ENCODE assay signal across 11 mouse cellular contexts in the genomic region with DNA sequence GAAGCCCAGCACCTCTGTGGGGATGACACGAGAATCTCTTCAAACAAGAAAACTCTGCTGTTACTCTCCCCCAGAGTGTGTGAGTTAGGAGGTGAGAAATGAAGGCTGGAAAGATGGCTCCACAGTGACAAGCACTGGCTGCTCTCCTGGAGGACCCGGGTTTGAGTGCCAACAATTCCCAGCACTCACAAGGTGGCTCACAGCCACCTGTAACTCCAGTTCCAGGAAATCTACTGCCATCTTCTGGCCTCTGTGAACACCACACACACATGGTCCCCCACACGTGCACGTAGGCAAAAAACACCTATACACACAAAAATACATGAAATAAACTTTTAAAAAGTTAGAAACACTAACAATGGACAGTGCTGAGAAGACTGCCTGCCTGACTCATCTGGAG. TPM values are rescaled to one million over a fixed set of nuclear protein-coding genes. Genes with fewer than 3 reads are reported as not detected.
A peak's percentile ranks its signal among the peaks of the same experiment; 100 is the strongest.
DNase-seq lines count a peak whose midpoint lies in the region; ATAC-seq and TF ChIP-seq lines count a peak whose summit lies in the region.
"Had no signal": no experiment of that assay in that cellular context is flagged by ENCODE, and none has a peak within 500 bp of the region (broad histone marks: within the 10 kb centered on the region; RNA-seq: fewer than 3 reads in every experiment).

No protein-coding gene starts in this region.

- H3K4me1 ChIP-seq in kidney, embryonic 14.5 days (ENCODE audit: control insufficient read depth, insufficient read depth, low read length): peaks cover 7% of the 10 kb centered on the region; the same call in 1 of the 2 replicates
- H3K4me1 ChIP-seq in ES-Bruce4 (ENCODE audit: control insufficient read depth, insufficient read depth, low read length): no peaks in the 10 kb centered on the region
- H3K4me1 ChIP-seq in liver, embryonic 12.5 days: peaks cover 31% of the 10 kb centered on the region

- ATAC-seq in kidney, embryonic 14.5 days (ENCODE audit: low FRiP score, low TSS enrichment): no peak
- ATAC-seq in Patski: no peak
- ATAC-seq in liver, embryonic 12.5 days: no peak

- no peak overlapping the region for H3K4me2 ChIP-seq in kidney, embryonic 14.5 days (replicated peaks; ENCODE audit: low read depth, low read length)
- H3K4me2 ChIP-seq in liver, embryonic 12.5 days: peak overlapping the region; percentile 59; the same call in 1 of the 2 replicates
- H3K4me2 ChIP-seq: neural tube, embryonic 15.5 days had no signal

- CTCF ChIA-PET in Patski (lab: Charles Lee): no interaction called here

- no peaks in the 10 kb centered on the region for H3K27me3 ChIP-seq in kidney, embryonic 14.5 days (ENCODE audit: control insufficient read depth, insufficient read depth, low read length)
- H3K27me3 ChIP-seq in ES-Bruce4 (ENCODE audit: control insufficient read depth, insufficient read depth, low read length, poor library complexity, severe bottlenecking): no peaks in the 10 kb centered on the region
- no peaks in the 10 kb centered on the region for H3K27me3 ChIP-seq in Patski
- H3K27me3 ChIP-seq in liver, embryonic 12.5 days (replicated peaks): peaks cover 4% of the 10 kb centered on the region

- H3K36me3 ChIP-seq in kidney, embryonic 14.5 days (ENCODE audit: control insufficient read depth, insufficient read depth, low read length): no peaks in the 10 kb centered on the region
- H3K36me3 ChIP-seq in ES-Bruce4 (ENCODE audit: control insufficient read depth, insufficient read depth, low read length, poor library complexity, severe bottlenecking): no peaks in the 10 kb centered on the region
- H3K36me3 ChIP-seq in liver, embryonic 12.5 days: no peaks in the 10 kb centered on the region
- H3K36me3 ChIP-seq: hindbrain, embryonic 10.5 days; neural tube, embryonic 15.5 days had no signal

- TF ChIP-seq EP300 in ES-Bruce4 (IDR thresholded peaks at IDR 0.05; ENCODE audit: insufficient read depth, low read depth, low read length): no peak

- in situ Hi-C loops in Patski (cut with MboI; ENCODE audit: low pct_unique_long_range_greater_than_20kb): loop anchor here (5.0 to 10.0 kb wide), 3 partner anchors 54 to 286 kb away; partner anchors contain the start of genes Aup1, Ccdc142 and Gm42688

- DNase-seq in kidney, postnatal 25 days: no peak
- DNase-seq in Patski (ENCODE audit: low read depth, low spot score): no peak
- no peak for DNase-seq in right cerebral cortex, postnatal 4 days
- no peak for DNase-seq in adrenal gland, postnatal 14 days

- H3K9ac ChIP-seq in kidney, embryonic 14.5 days (ENCODE audit: low read depth, low read length): no peak overlapping the region
- H3K9ac ChIP-seq in ES-Bruce4 (ENCODE audit: low read depth, poor library complexity, severe bottlenecking): no peak overlapping the region
- H3K9ac ChIP-seq in liver, embryonic 12.5 days: no peak overlapping the region
- H3K9ac ChIP-seq: neural tube, embryonic 15.5 days had no signal

- H3K27ac ChIP-seq in kidney, embryonic 14.5 days (ENCODE audit: low read depth, low read length): peak overlapping the region; percentile 37; the same call in 1 of the 2 replicates
- H3K27ac ChIP-seq in ES-Bruce4 (ENCODE audit: insufficient read depth, low read length): no peak overlapping the region
- H3K27ac ChIP-seq in liver, embryonic 12.5 days: peak overlapping the region; percentile 94
- H3K27ac ChIP-seq: hindbrain, embryonic 10.5 days; neural tube, embryonic 15.5 days had no signal

- 78% methylated on average over 4 of the region's 4 CpGs for WGBS in kidney, embryonic 14.5 days
- 57% methylated on average over 4 of the region's 4 CpGs for WGBS in liver, embryonic 12.5 days (ENCODE audit: insufficient replicate concordance)

- POLR2A ChIA-PET in Patski (lab: Charles Lee): interaction anchor here (0.5 to 1.6 kb wide), 3 partner anchors 9 to 57 kb away, joined by 3 to 6 read pairs (median 4); partner anchors contain the start of genes Aup1, Dok1 and Htra2

- no peaks in the 10 kb centered on the region for H3K9me3 ChIP-seq in kidney, embryonic 14.5 days (ENCODE audit: control insufficient read depth, low read length)
- no peaks in the 10 kb centered on the region for H3K9me3 ChIP-seq in ES-Bruce4 (replicated peaks; ENCODE audit: control insufficient read depth, insufficient read depth, low read length, poor library complexity, severe bottlenecking)
- no peaks in the 10 kb centered on the region for H3K9me3 ChIP-seq in liver, embryonic 12.5 days (replicated peaks)
- H3K9me3 ChIP-seq: hindbrain, embryonic 10.5 days; neural tube, embryonic 15.5 days had no signal

- no peak for TF ChIP-seq POLR2A in ES-Bruce4 (IDR thresholded peaks at IDR 0.05; ENCODE audit: insufficient read depth, low read length)

- peak; percentile 60 for TF ChIP-seq CTCF in ES-Bruce4 (IDR thresholded peaks at IDR 0.05; ENCODE audit: low read depth, low read length)
- peak; percentile 38 for TF ChIP-seq CTCF in Patski (IDR thresholded peaks at IDR 0.05)

- no peak overlapping the region for H3K4me3 ChIP-seq in kidney, embryonic 14.5 days (ENCODE audit: low read length)
- H3K4me3 ChIP-seq in ES-Bruce4 (ENCODE audit: low read depth, low read length): no peak overlapping the region
- H3K4me3 ChIP-seq in liver, embryonic 12.5 days: no peak overlapping the region
- H3K4me3 ChIP-seq: hindbrain, embryonic 10.5 days; neural tube, embryonic 15.5 days had no signal

RNA-seq across cellular contexts. Expression of gene Dok1, which starts 34.9 kb away (rescaled TPM):
- polyA plus RNA-seq in kidney, embryonic 14.5 days (2014; fragmentation: Nextera tagmentation; extraction: Ambion mirVana): 8.8 and 11.8 TPM in 2 replicates
- polyA plus RNA-seq in ES-Bruce4 (2011; ENCODE audit: insufficient read depth, insufficient read length, low read depth, missing spikeins): 4.7 and 4.8 TPM in 2 replicates
- polyA plus RNA-seq in Patski (2021): 17.9 TPM
- 22.2 and 22.6 TPM in 2 replicates for polyA plus RNA-seq in liver, embryonic 12.5 days (2016; fragmentation: Nextera tagmentation; extraction: Ambion mirVana)
- total RNA-seq in adrenal gland, postnatal 14 days (2021): 8.3 and 13.0 TPM in 2 replicates

RNA-seq across cellular contexts. Expression of gene Loxl3, which starts 35.6 kb away (rescaled TPM):
- 12.0 and 14.3 TPM in 2 replicates for polyA plus RNA-seq in kidney, embryonic 14.5 days (2014; fragmentation: Nextera tagmentation; extraction: Ambion mirVana)
- polyA plus RNA-seq in ES-Bruce4 (2011; ENCODE audit: insufficient read depth, insufficient read length, low read depth, missing spikeins) (2.2 and 3.1 TPM in 2 replicates), Patski (2021) (2.5 TPM)
- polyA plus RNA-seq in liver, embryonic 12.5 days (2016; fragmentation: Nextera tagmentation; extraction: Ambion mirVana): 3.1 and 3.2 TPM in 2 replicates
- total RNA-seq in adrenal gland, postnatal 14 days (2021): 2.8 and 4.1 TPM in 2 replicates

RNA-seq across cellular contexts. Expression of gene M1ap, which starts 51.6 kb away (rescaled TPM):
- polyA plus RNA-seq in kidney, embryonic 14.5 days (2014; fragmentation: Nextera tagmentation; extraction: Ambion mirVana): 0.28 and 0.77 TPM in 2 replicates
- polyA plus RNA-seq in ES-Bruce4 (2011; ENCODE audit: insufficient read depth, insufficient read length, low read depth, missing spikeins) (2.2 and 2.3 TPM in 2 replicates), Patski (2021) (not detected)
- polyA plus RNA-seq in liver, embryonic 12.5 days (2016; fragmentation: Nextera tagmentation; extraction: Ambion mirVana): 8.8 and 10.1 TPM in 2 replicates
- total RNA-seq in adrenal gland, postnatal 14 days (2021): not detected in 2 replicates
- total RNA-seq: gastrocnemius, adult 18-20 months; left cerebral cortex, adult 18-20 months had no signal
- polyA plus RNA-seq: neural tube, embryonic 15.5 days had no signal

RNA-seq across cellular contexts. Expression of gene Aup1, which starts 56.0 kb away (rescaled TPM):
- polyA plus RNA-seq in kidney, embryonic 14.5 days (2014; fragmentation: Nextera tagmentation; extraction: Ambion mirVana): 144 and 156 TPM in 2 replicates
- polyA plus RNA-seq in ES-Bruce4 (2011; ENCODE audit: insufficient read depth, insufficient read length, low read depth, missing spikeins) (42.4 and 44.3 TPM in 2 replicates), Patski (2021) (160 TPM)
- polyA plus RNA-seq in liver, embryonic 12.5 days (2016; fragmentation: Nextera tagmentation; extraction: Ambion mirVana): 215 and 233 TPM in 2 replicates
- total RNA-seq in adrenal gland, postnatal 14 days (2021): 164 and 190 TPM in 2 replicates

RNA-seq across cellular contexts. Expression of gene Htra2, which starts 56.7 kb away (rescaled TPM):
- polyA plus RNA-seq in kidney, embryonic 14.5 days (2014; fragmentation: Nextera tagmentation; extraction: Ambion mirVana): 51.1 and 64.9 TPM in 2 replicates
- 36.8 and 37.4 TPM in 2 replicates for polyA plus RNA-seq in ES-Bruce4 (2011; ENCODE audit: insufficient read depth, insufficient read length, low read depth, missing spikeins)
- polyA plus RNA-seq in Patski (2021): 63.1 TPM
- polyA plus RNA-seq in liver, embryonic 12.5 days (2016; fragmentation: Nextera tagmentation; extraction: Ambion mirVana): 147 and 154 TPM in 2 replicates
- total RNA-seq in adrenal gland, postnatal 14 days (2021): 50.7 and 59.3 TPM in 2 replicates
